Mouse (Mus musculus): ENCODE data around the gene Evc. TPM values are rescaled to one million over a fixed set of nuclear protein-coding genes. Genes with fewer than 3 reads are reported as not detected.

Evc gene
- polyA plus RNA-seq, 1 experiment from 2014 or later, result 6.2 TPM

GRCm38 (mm10) chr5:37247456-37247855, 89.2 kb downstream of the Evc start:
- Histone ChIP-seq H3K4me1 (replicated peaks; ENCODE audit: control insufficient read depth, insufficient read depth, low read length) (peaks cover 71% of the 10 kb centered on the region), H3K4me3 (replicated peaks; ENCODE audit: low read length) (peak overlapping the region; percentile 58), H3K27me3 (replicated peaks; ENCODE audit: control insufficient read depth, insufficient read depth, low read length) (peaks cover 5% of the 10 kb centered on the region; the same call in 1 of the 2 replicates), H3K36me3 (ENCODE audit: control insufficient read depth, insufficient read depth) (no peaks in the 10 kb centered on the region), H3K9me3 (ENCODE audit: control insufficient read depth, low read length) (no peaks in the 10 kb centered on the region), H3K27ac (ENCODE audit: low read length) (peak overlapping the region; percentile 39; the same call in 1 of the 2 replicates), H3K9ac (replicated peaks; ENCODE audit: low read depth, low read length) (peak overlapping the region; percentile 56), H3K4me2 (ENCODE audit: low read length) (peak overlapping the region; percentile 68)
- ATAC-seq, result no peak
- 66% methylated on average over 4 of the region's 4 CpGs for WGBS

- Histone ChIP-seq H3K27ac (ENCODE audit: low read length) (peak overlapping the region; percentile 93), H3K36me3 (ENCODE audit: control insufficient read depth, insufficient read depth) (no peaks in the 10 kb centered on the region), H3K4me1 (replicated peaks; ENCODE audit: control insufficient read depth, insufficient read depth, low read length) (peaks cover 71% of the 10 kb centered on the region), H3K9ac (replicated peaks; ENCODE audit: low read depth, low read length) (peak overlapping the region; percentile 79), H3K9me3 (ENCODE audit: control insufficient read depth, low read length) (no peaks in the 10 kb centered on the region), H3K27me3 (replicated peaks; ENCODE audit: control insufficient read depth, insufficient read depth, low read length) (peaks cover 5% of the 10 kb centered on the region; the same call in 1 of the 2 replicates), H3K4me2 (ENCODE audit: low read length) (peak overlapping the region; percentile 68), H3K4me3 (replicated peaks; ENCODE audit: low read length) (peak overlapping the region; percentile 58)
- WGBS, result under 1% methylated on average over 31 of the region's 37 CpGs
- ATAC-seq, result peak; percentile 51
Measured at GRCm38 (mm10) chr5:37246138-37246910, 90.4 kb downstream of the Evc start.

- H3K27ac ChIP-seq (ENCODE audit: low read length), result peak overlapping the region; percentile 93
- H3K4me3 ChIP-seq (replicated peaks; ENCODE audit: low read length), result peak overlapping the region; percentile 58
- peak overlapping the region; percentile 68 for H3K4me2 ChIP-seq (ENCODE audit: low read length)
- H3K9me3 ChIP-seq (ENCODE audit: control insufficient read depth, low read length), result no peaks in the 10 kb centered on the region
- peak; percentile 77 for ATAC-seq
- peak overlapping the region; percentile 79 for H3K9ac ChIP-seq (replicated peaks; ENCODE audit: low read depth, low read length)
- peaks cover 67% of the 10 kb centered on the region for H3K4me1 ChIP-seq (replicated peaks; ENCODE audit: control insufficient read depth, insufficient read depth, low read length)
- peaks cover 9% of the 10 kb centered on the region; the same call in 1 of the 2 replicates for H3K27me3 ChIP-seq (replicated peaks; ENCODE audit: control insufficient read depth, insufficient read depth, low read length)
- under 1% methylated on average over 28 of the region's 42 CpGs for WGBS
- no peaks in the 10 kb centered on the region for H3K36me3 ChIP-seq (ENCODE audit: control insufficient read depth, insufficient read depth)
Measured at GRCm38 (mm10) chr5:37245651-37246050, 91.0 kb downstream of the Evc start.

- Histone ChIP-seq H3K27ac (ENCODE audit: low read length) (peak overlapping the region; percentile 93), H3K9ac (replicated peaks; ENCODE audit: low read depth, low read length) (peak overlapping the region; percentile 79), H3K4me1 (replicated peaks; ENCODE audit: control insufficient read depth, insufficient read depth, low read length) (peaks cover 60% of the 10 kb centered on the region), H3K9me3 (ENCODE audit: control insufficient read depth, low read length) (no peaks in the 10 kb centered on the region), H3K4me2 (ENCODE audit: low read length) (peak overlapping the region; percentile 68), H3K4me3 (replicated peaks; ENCODE audit: low read length) (peak overlapping the region; percentile 58), H3K36me3 (ENCODE audit: control insufficient read depth, insufficient read depth) (no peaks in the 10 kb centered on the region), H3K27me3 (replicated peaks; ENCODE audit: control insufficient read depth, insufficient read depth, low read length) (peaks cover 13% of the 10 kb centered on the region)
- WGBS, result 38% methylated on average over 9 of the region's 9 CpGs
- ATAC-seq, result no peak
Measured at GRCm38 (mm10) chr5:37244666-37245242, 91.9 kb downstream of the Evc start.

GRCm38 (mm10) chr5:37244161-37244560, 92.5 kb downstream of the Evc start:
- H3K4me2 ChIP-seq (ENCODE audit: low read length), result peak overlapping the region; percentile 68
- peak overlapping the region; percentile 61 for H3K27ac ChIP-seq (ENCODE audit: low read length)
- peaks cover 54% of the 10 kb centered on the region for H3K4me1 ChIP-seq (replicated peaks; ENCODE audit: control insufficient read depth, insufficient read depth, low read length)
- no peaks in the 10 kb centered on the region for H3K9me3 ChIP-seq (ENCODE audit: control insufficient read depth, low read length)
- H3K36me3 ChIP-seq (ENCODE audit: control insufficient read depth, insufficient read depth), result no peaks in the 10 kb centered on the region
- H3K9ac ChIP-seq (replicated peaks; ENCODE audit: low read depth, low read length), result peak overlapping the region; percentile 44
- WGBS, result 2% methylated on average over 13 of the region's 13 CpGs
- ATAC-seq, result peak; percentile 3; the same call in 1 of the 2 replicates
- H3K27me3 ChIP-seq (replicated peaks; ENCODE audit: control insufficient read depth, insufficient read depth, low read length), result peaks cover 17% of the 10 kb centered on the region
- H3K4me3 ChIP-seq (replicated peaks; ENCODE audit: low read length), result peak overlapping the region; percentile 58

GRCm38 (mm10) chr5:37243169-37243886, 93.4 kb downstream of the Evc start:
- H3K4me3 ChIP-seq (replicated peaks; ENCODE audit: low read length), result peak overlapping the region; percentile 58
- H3K4me2 ChIP-seq (ENCODE audit: low read length), result peak overlapping the region; percentile 68
- peaks cover 46% of the 10 kb centered on the region for H3K4me1 ChIP-seq (replicated peaks; ENCODE audit: control insufficient read depth, insufficient read depth, low read length)
- ATAC-seq, result no peak
- peak overlapping the region; percentile 61 for H3K27ac ChIP-seq (ENCODE audit: low read length)
- WGBS, result 2% methylated on average over 19 of the region's 19 CpGs
- H3K9ac ChIP-seq (replicated peaks; ENCODE audit: low read depth, low read length), result peak overlapping the region; percentile 44
- H3K27me3 ChIP-seq (replicated peaks; ENCODE audit: control insufficient read depth, insufficient read depth, low read length), result peaks cover 17% of the 10 kb centered on the region
- no peaks in the 10 kb centered on the region for H3K36me3 ChIP-seq (ENCODE audit: control insufficient read depth, insufficient read depth)
- no peaks in the 10 kb centered on the region for H3K9me3 ChIP-seq (ENCODE audit: control insufficient read depth, low read length)

GRCm38 (mm10) chr5:37242360-37243168, 94.1 kb downstream of the Evc start:
- Histone ChIP-seq H3K9me3 (ENCODE audit: control insufficient read depth, low read length) (no peaks in the 10 kb centered on the region), H3K27ac (ENCODE audit: low read length) (no peak overlapping the region), H3K4me2 (ENCODE audit: low read length) (peak overlapping the region; percentile 68), H3K4me3 (replicated peaks; ENCODE audit: low read length) (peak overlapping the region; percentile 58), H3K27me3 (replicated peaks; ENCODE audit: control insufficient read depth, insufficient read depth, low read length) (peaks cover 17% of the 10 kb centered on the region), H3K36me3 (ENCODE audit: control insufficient read depth, insufficient read depth) (no peaks in the 10 kb centered on the region), H3K4me1 (replicated peaks; ENCODE audit: control insufficient read depth, insufficient read depth, low read length) (peaks cover 38% of the 10 kb centered on the region), H3K9ac (replicated peaks; ENCODE audit: low read depth, low read length) (peak overlapping the region; percentile 72)
- WGBS, result 8% methylated on average over 44 of the region's 44 CpGs
- no peak for ATAC-seq

- WGBS, result under 1% methylated on average over 25 of the region's 56 CpGs
- Histone ChIP-seq H3K9me3 (ENCODE audit: control insufficient read depth, low read length) (no peaks in the 10 kb centered on the region), H3K27me3 (replicated peaks; ENCODE audit: control insufficient read depth, insufficient read depth, low read length) (peaks cover 17% of the 10 kb centered on the region), H3K9ac (replicated peaks; ENCODE audit: low read depth, low read length) (peak within 1 kb of the TSS; percentile 72), H3K4me2 (ENCODE audit: low read length) (peak within 1 kb of the TSS; percentile 68), H3K4me3 (replicated peaks; ENCODE audit: low read length) (peak within 1 kb of the TSS; percentile 58), H3K4me1 (replicated peaks; ENCODE audit: control insufficient read depth, insufficient read depth, low read length) (peaks cover 36% of the 10 kb centered on the region), H3K36me3 (ENCODE audit: control insufficient read depth, insufficient read depth) (no peaks in the 10 kb centered on the region), H3K27ac (ENCODE audit: low read length) (peak within 1 kb of the TSS; percentile 38)
- peak; percentile 55 for ATAC-seq
Measured at GRCm38 (mm10) chr5:37241651-37242151, 95.0 kb downstream of the Evc start, which contains the start of gene Crmp1. TSS of gene Crmp1 (plus strand) at chr5:37241940.

Data from forebrain, embryonic 16.5 days (tissue).